Mouse (Mus musculus) central nervous system, embryonic 14 days (tissue): ENCODE results near the gene Baz2a. TPM values are rescaled to one million over a fixed set of nuclear protein-coding genes. Genes with fewer than 3 reads are reported as not detected.

Source experiments
- polyA plus RNA-seq: library from polyadenylated mRNA; depleted of rRNA; stranded (reverse); fragments of >200 nt; gene quantifications from 2 replicates; pipeline ENCODE4 v1.2.3, GENCODE M21; 2012; rRNA removed

Baz2a gene
- 34.0 and 36.0 TPM in 2 replicates for polyA plus RNA-seq

GRCm38 (mm10) chr10:128091564-128092505 lies at the start of gene Baz2a:
Gene Baz2a, plus strand, starts transcription at chr10:128091577.

GRCm38 (mm10) chr10:128058601-128059151 lies 32.7 kb upstream of the Baz2a start, which contains the start of gene Ptges3:
Gene Ptges3, plus strand, starts transcription at chr10:128058954.

GRCm38 (mm10) chr10:128082880-128083421 lies 8.4 kb upstream of the Baz2a start, which contains the start of gene Atp5b:
Gene Atp5b, plus strand, starts transcription at chr10:128083273.

Other genes starting within 250 kb of the Baz2a start
- not detected in 2 replicates for gene Rdh19, start 241.6 kb upstream of the Baz2a start, polyA plus RNA-seq
- not detected in 2 replicates for gene Rdh16f2, start 225.1 kb upstream of the Baz2a start, polyA plus RNA-seq
- not detected in 2 replicates for gene Rdh7, start 202.8 kb upstream of the Baz2a start, polyA plus RNA-seq
- not detected in 2 replicates for gene Sdr9c7, start 193.1 kb upstream of the Baz2a start, polyA plus RNA-seq
- gene Hsd17b6, start 84.0 kb upstream of the Baz2a start, polyA plus RNA-seq = not detected in 2 replicates
- gene Prim1, start 76.4 kb upstream of the Baz2a start, polyA plus RNA-seq = 39.1 and 45.7 TPM in 2 replicates
- 532 and 550 TPM in 2 replicates for gene Naca, start 56.0 kb upstream of the Baz2a start, polyA plus RNA-seq
- gene Ptges3, start 32.6 kb upstream of the Baz2a start, polyA plus RNA-seq = 77.7 and 83.0 TPM in 2 replicates
- 1,340 and 1,417 TPM in 2 replicates for gene Atp5b, start 8.3 kb upstream of the Baz2a start, polyA plus RNA-seq
- gene Rbms2, start 88.7 kb downstream of the Baz2a start, polyA plus RNA-seq = 28.0 and 39.8 TPM in 2 replicates
- 3.6 and 4.0 TPM in 2 replicates for gene Gls2, start 102.9 kb downstream of the Baz2a start, polyA plus RNA-seq
- gene Spryd4, start 120.2 kb downstream of the Baz2a start, polyA plus RNA-seq = 13.6 and 15.5 TPM in 2 replicates
- 0.23 and 0.26 TPM in 2 replicates for gene Mip, start 134.3 kb downstream of the Baz2a start, polyA plus RNA-seq
- 18.3 and 20.5 TPM in 2 replicates for gene Timeless, start 140.5 kb downstream of the Baz2a start, polyA plus RNA-seq
- 0.38 and 0.45 TPM in 2 replicates for gene Apon, start 162.5 kb downstream of the Baz2a start, polyA plus RNA-seq
- gene Apof, start 177.1 kb downstream of the Baz2a start, polyA plus RNA-seq = not detected in 2 replicates
- gene Stat2, start 179.0 kb downstream of the Baz2a start, polyA plus RNA-seq = 30.6 and 34.3 TPM in 2 replicates
- 0.10 and 0.14 TPM in 2 replicates for gene Il23a, start 207.2 kb downstream of the Baz2a start, polyA plus RNA-seq
- gene Pan2, start 211.8 kb downstream of the Baz2a start, polyA plus RNA-seq = 44.2 and 45.9 TPM in 2 replicates
- gene Cnpy2, start 230.9 kb downstream of the Baz2a start, polyA plus RNA-seq = 110 and 127 TPM in 2 replicates
- gene Cs, start 246.2 kb downstream of the Baz2a start, polyA plus RNA-seq = 172 and 176 TPM in 2 replicates